Comparison of ENCODE assay signal across 8 mouse cellular contexts in the genomic region with DNA sequence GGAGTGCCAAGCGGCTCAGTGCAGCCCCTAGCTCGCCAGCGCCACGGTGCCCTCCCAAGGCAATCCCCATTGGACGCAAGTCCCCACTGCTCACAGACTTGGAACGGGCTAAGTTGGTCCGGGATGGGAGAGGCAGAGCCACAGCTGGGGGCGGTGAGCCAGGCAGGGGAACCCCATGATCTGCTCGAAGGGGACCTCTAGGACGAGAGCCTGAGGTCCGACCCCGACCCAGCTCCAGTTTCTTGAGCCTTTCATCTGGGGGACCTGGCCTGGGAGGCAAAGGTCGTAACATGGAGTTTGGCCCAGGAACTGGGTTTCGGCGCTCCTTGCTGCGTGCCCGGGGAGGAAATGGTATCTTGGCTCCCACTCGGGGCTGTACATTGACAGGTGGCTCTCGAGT. TPM values are rescaled to one million over a fixed set of nuclear protein-coding genes. Genes with fewer than 3 reads are reported as not detected.
DNase-seq lines count a peak whose midpoint lies in the region; ATAC-seq and TF ChIP-seq lines count a peak whose summit lies in the region.
"Had no signal": no experiment of that assay in that cellular context is flagged by ENCODE, and none has a peak within 500 bp of the region (broad histone marks: within the 10 kb centered on the region; RNA-seq: fewer than 3 reads in every experiment).

No protein-coding gene starts in this region.

- peaks cover 23% of the 10 kb centered on the region; the same call in 1 of the 2 replicates for H3K36me3 ChIP-seq in liver, embryonic 11.5 days (ENCODE audit: control insufficient read depth, insufficient read depth, low read length)
- H3K36me3 ChIP-seq in forebrain, embryonic 16.5 days (ENCODE audit: control insufficient read depth, insufficient read depth), result peaks cover 16% of the 10 kb centered on the region; the same call in 1 of the 2 replicates
- H3K36me3 ChIP-seq in liver, embryonic 14.5 days (replicated peaks; ENCODE audit: control insufficient read depth, insufficient read depth, low read depth), result peaks cover 26% of the 10 kb centered on the region

- peak overlapping the region; percentile 98; the same call in 1 of the 2 replicates for H3K4me3 ChIP-seq in liver, embryonic 11.5 days (ENCODE audit: low read depth, low read length)
- H3K4me3 ChIP-seq in forebrain, embryonic 16.5 days (replicated peaks; ENCODE audit: low read length), result peak overlapping the region; percentile 97; the same call in 1 of the 2 replicates
- H3K4me3 ChIP-seq in liver, embryonic 14.5 days (ENCODE audit: insufficient read depth in 1 of 2, low read depth in 2 of 2, low read length in 2 of 2), result peak overlapping the region in 1 of 2 experiments; percentile 86; a peak in 2 of 4 replicates

- H3K4me1 ChIP-seq in liver, embryonic 11.5 days (replicated peaks; ENCODE audit: control insufficient read depth, insufficient read depth, low read length), result peaks cover 21% of the 10 kb centered on the region
- peaks cover 31% of the 10 kb centered on the region for H3K4me1 ChIP-seq in forebrain, embryonic 16.5 days (replicated peaks; ENCODE audit: control insufficient read depth, insufficient read depth, low read length)
- H3K4me1 ChIP-seq in liver, embryonic 14.5 days (replicated peaks; ENCODE audit: control insufficient read depth in 2 of 2, insufficient read depth in 2 of 2, low read length in 1 of 2), result peaks cover 9 to 17% of the 10 kb centered on the region in 2 experiments

- H3K9ac ChIP-seq in liver, embryonic 11.5 days (ENCODE audit: low read depth, low read length), result no peak overlapping the region
- no peak overlapping the region for H3K9ac ChIP-seq in forebrain, embryonic 16.5 days (replicated peaks; ENCODE audit: low read depth, low read length)
- no peak overlapping the region for H3K9ac ChIP-seq in liver, embryonic 14.5 days (replicated peaks)

- no peak overlapping the region for H3K27ac ChIP-seq in liver, embryonic 11.5 days (ENCODE audit: low read depth, low read length)
- H3K27ac ChIP-seq in forebrain, embryonic 16.5 days (ENCODE audit: low read length), result no peak overlapping the region
- H3K27ac ChIP-seq in liver, embryonic 14.5 days, result no peak overlapping the region

- no peak for TF ChIP-seq EP300 in liver, embryonic 14.5 days (IDR thresholded peaks at IDR 0.05; ENCODE audit: low read depth)

- WGBS in liver, embryonic 11.5 days, result 89% methylated on average over 19 of the region's 19 CpGs
- 88% methylated on average over 19 of the region's 19 CpGs for WGBS in forebrain, embryonic 16.5 days
- 90% methylated on average over 19 of the region's 19 CpGs for WGBS in liver, embryonic 14.5 days (ENCODE audit: insufficient replicate concordance)

- no peak for ATAC-seq in liver, embryonic 11.5 days (replicated peaks; ENCODE audit: low FRiP score)
- no peak for ATAC-seq in forebrain, embryonic 16.5 days
- ATAC-seq in liver, embryonic 14.5 days (ENCODE audit: insufficient read depth), result no peak

- no peaks in the 10 kb centered on the region for H3K27me3 ChIP-seq in liver, embryonic 11.5 days (replicated peaks; ENCODE audit: control insufficient read depth, insufficient read depth, low read length)
- H3K27me3 ChIP-seq in forebrain, embryonic 16.5 days (replicated peaks; ENCODE audit: control insufficient read depth, insufficient read depth, low read length), result no peaks in the 10 kb centered on the region
- H3K27me3 ChIP-seq in liver, embryonic 14.5 days (ENCODE audit: control insufficient read depth, insufficient read depth, low read length), result no peaks in the 10 kb centered on the region

- H3K9me3 ChIP-seq in liver, embryonic 11.5 days (ENCODE audit: control insufficient read depth, low read length), result no peaks in the 10 kb centered on the region
- H3K9me3 ChIP-seq in forebrain, embryonic 16.5 days (ENCODE audit: control insufficient read depth, low read length), result no peaks in the 10 kb centered on the region
- H3K9me3 ChIP-seq in liver, embryonic 14.5 days (ENCODE audit: control insufficient read depth, low read length), result no peaks in the 10 kb centered on the region

- peak overlapping the region; percentile 70 for H3K4me2 ChIP-seq in liver, embryonic 11.5 days
- peak overlapping the region; percentile 80 for H3K4me2 ChIP-seq in forebrain, embryonic 16.5 days (ENCODE audit: low read length)
- H3K4me2 ChIP-seq in liver, embryonic 14.5 days (ENCODE audit: low read depth), result peak overlapping the region; percentile 79

- no peak for TF ChIP-seq CTCF in liver, embryonic 14.5 days (IDR thresholded peaks at IDR 0.05; ENCODE audit: low read depth)

- no peak for DNase-seq in liver, embryonic 11.5 days (ENCODE audit: low spot score)
- DNase-seq in liver, result no peak
- no peak for DNase-seq in liver, embryonic 14.5 days (ENCODE audit: low read depth in 3 of 3, low spot score in 3 of 3)
- peak; percentile 51 for DNase-seq in testis, postnatal 10 days (ENCODE audit: low spot score)
- no peak for DNase-seq in thymus, postnatal 4 days
- DNase-seq in left cerebral cortex, adult 18-20 months (ENCODE audit: low spot score in 2 of 2), result no peak
- DNase-seq: spleen, adult 18-20 months had no signal

RNA-seq across cellular contexts. Expression of a gene that starts 1.3 kb away (rescaled TPM):
- 51.0 and 53.1 TPM in 2 replicates for polyA plus RNA-seq in liver, embryonic 11.5 days (2014; fragmentation: Nextera tagmentation; extraction: Ambion mirVana)
- polyA plus RNA-seq in forebrain, embryonic 16.5 days (2015; fragmentation: Nextera tagmentation; extraction: Ambion mirVana), result 126 and 130 TPM in 2 replicates
- polyA plus RNA-seq in liver, embryonic 14.5 days (2012; rRNA removed), result 17.1 and 18.0 TPM in 2 replicates
- polyA plus RNA-seq in liver, embryonic 14.5 days (2014; fragmentation: Nextera tagmentation; extraction: Ambion mirVana), result 17.4 and 21.6 TPM in 2 replicates
- 10 to 100 TPM; 54.5 to 63.0 TPM for total RNA-seq in left cerebral cortex, adult 18-20 months (2021)

RNA-seq across cellular contexts. Expression of a gene that starts 5.5 kb away (rescaled TPM):
- 131 and 133 TPM in 2 replicates for polyA plus RNA-seq in liver, embryonic 11.5 days (2014; fragmentation: Nextera tagmentation; extraction: Ambion mirVana)
- 47.6 and 49.2 TPM in 2 replicates for polyA plus RNA-seq in forebrain, embryonic 16.5 days (2015; fragmentation: Nextera tagmentation; extraction: Ambion mirVana)
- 161 and 178 TPM in 2 replicates for polyA plus RNA-seq in liver, embryonic 14.5 days (2012; rRNA removed)
- polyA plus RNA-seq in liver, embryonic 14.5 days (2014; fragmentation: Nextera tagmentation; extraction: Ambion mirVana), result 170 and 191 TPM in 2 replicates
- total RNA-seq in left cerebral cortex, adult 18-20 months (2021), result 10 to 100 TPM; 26.9 to 27.8 TPM

RNA-seq across cellular contexts. Expression of a gene that starts 8.3 kb away (rescaled TPM):
- polyA plus RNA-seq in liver, embryonic 11.5 days (2014; fragmentation: Nextera tagmentation; extraction: Ambion mirVana), result 83.7 TPM in 2 replicates
- polyA plus RNA-seq in forebrain, embryonic 16.5 days (2015; fragmentation: Nextera tagmentation; extraction: Ambion mirVana), result 93.5 and 102 TPM in 2 replicates
- 14.5 and 23.3 TPM in 2 replicates for polyA plus RNA-seq in liver, embryonic 14.5 days (2012; rRNA removed)
- 45.8 and 51.6 TPM in 2 replicates for polyA plus RNA-seq in liver, embryonic 14.5 days (2014; fragmentation: Nextera tagmentation; extraction: Ambion mirVana)
- 100 to 1,000 TPM; 104 to 112 TPM for total RNA-seq in left cerebral cortex, adult 18-20 months (2021)

RNA-seq across cellular contexts. Expression of a gene that starts 16.4 kb away (rescaled TPM):
- polyA plus RNA-seq in liver, embryonic 11.5 days (2014; fragmentation: Nextera tagmentation; extraction: Ambion mirVana), result 49.0 and 50.6 TPM in 2 replicates
- 111 and 114 TPM in 2 replicates for polyA plus RNA-seq in forebrain, embryonic 16.5 days (2015; fragmentation: Nextera tagmentation; extraction: Ambion mirVana)
- polyA plus RNA-seq in liver, embryonic 14.5 days (2012; rRNA removed), result 14.5 and 14.7 TPM in 2 replicates
- 12.7 and 17.3 TPM in 2 replicates for polyA plus RNA-seq in liver, embryonic 14.5 days (2014; fragmentation: Nextera tagmentation; extraction: Ambion mirVana)
- 10 to 100 TPM; 64.3 to 71.8 TPM for total RNA-seq in left cerebral cortex, adult 18-20 months (2021)

RNA-seq across cellular contexts. Expression of a gene that starts 35.3 kb away (rescaled TPM):
- 256 and 262 TPM in 2 replicates for polyA plus RNA-seq in liver, embryonic 11.5 days (2014; fragmentation: Nextera tagmentation; extraction: Ambion mirVana)
- 212 and 232 TPM in 2 replicates for polyA plus RNA-seq in forebrain, embryonic 16.5 days (2015; fragmentation: Nextera tagmentation; extraction: Ambion mirVana)
- polyA plus RNA-seq in liver, embryonic 14.5 days (2012; rRNA removed), result 53.6 and 72.4 TPM in 2 replicates
- polyA plus RNA-seq in liver, embryonic 14.5 days (2014; fragmentation: Nextera tagmentation; extraction: Ambion mirVana), result 136 TPM in 2 replicates
- total RNA-seq in left cerebral cortex, adult 18-20 months (2021), result 100 to 1,000 TPM; 280 to 286 TPM
